Mouse (Mus musculus) cortical plate, adult 2 months (tissue): Measurements from ENCODE around the gene Slc9a3r2.

Experiments
- CTCF ChIP-seq: fragments of 200-500 bp; IDR thresholded peaks from 2 replicates; pipeline ENCODE4 v1.5.1; 2011; ENCODE audit warnings: mild to moderate bottlenecking, control low read depth, low read length; ENCODE audit not compliant: insufficient read depth; ENCODE audit errors: extremely low read depth
- POLR2A ChIP-seq: fragments of 200-500 bp; IDR thresholded peaks from 2 replicates; pipeline ENCODE4 v1.6.1; 2011; ENCODE audit warnings: mild to moderate bottlenecking, low read length, control low read depth; ENCODE audit not compliant: insufficient read depth; ENCODE audit errors: extremely low read depth

GRCm38 (mm10) chr17:24597989-24598388 is 52.1 kb downstream of the Slc9a3r2 start:
- no peak for TF ChIP-seq POLR2A
- TF ChIP-seq CTCF, result no peak
